Mouse (Mus musculus) midbrain, embryonic 12.5 days (tissue): ENCODE data around the gene Sec1. TPM values are rescaled to one million over a fixed set of nuclear protein-coding genes. Genes with fewer than 3 reads are reported as not detected.

Experiments used
- ATAC-seq: fragments of 200-750 bp; cut with Nextera tagmentation; 2 replicates; pipeline ENCODE4 v1.8.0; 2017; ENCODE audit warnings: low read depth, moderate TSS enrichment, moderate library complexity; ENCODE audit not compliant: low FRiP score
- H3K27ac ChIP-seq: fragments of 300-500 bp; sonication (generic); replicated peaks from 2 replicates; pipeline ENCODE4 v1.5.1; 2016; ENCODE audit warnings: mild to moderate bottlenecking
- H3K27me3 ChIP-seq: fragments of 300-500 bp; sonication (generic); 2 replicates; pipeline ENCODE4 v1.6.1; 2016; ENCODE audit warnings: mild to moderate bottlenecking
- H3K36me3 ChIP-seq: fragments of 300-500 bp; sonication (generic); 2 replicates; pipeline ENCODE4 v1.6.1; 2016
- H3K4me1 ChIP-seq: fragments of 300-500 bp; sonication (generic); 2 replicates; pipeline ENCODE4 v1.6.1; 2016
- H3K4me2 ChIP-seq: fragments of 300-500 bp; sonication (generic); replicated peaks from 2 replicates; pipeline ENCODE4 v1.6.1; 2016; ENCODE audit warnings: mild to moderate bottlenecking, moderate library complexity
- H3K4me3 ChIP-seq: fragments of 300-500 bp; sonication (generic); 2 replicates; pipeline ENCODE4 v1.5.1; 2016; ENCODE audit warnings: mild to moderate bottlenecking
- H3K9ac ChIP-seq: fragments of 300-500 bp; sonication (generic); replicated peaks from 2 replicates; pipeline ENCODE4 v1.6.1; 2016; ENCODE audit warnings: mild to moderate bottlenecking, moderate library complexity
- H3K9me3 ChIP-seq: fragments of 300-500 bp; sonication (generic); 2 replicates; pipeline ENCODE4 v1.6.1; 2016; ENCODE audit warnings: mild to moderate bottlenecking
- WGBS: fragments of 180-500 bp; shearing (Covaris S2); methylation state at CpG from one replicate; pipeline ENCODE4 v1.1.7; 2016; 5-methylcytosine and 5-hydroxymethylcytosine counted together
- polyA plus RNA-seq: library from polyadenylated mRNA; unstranded; fragments of >200 nt; fragmentation: Nextera tagmentation; extraction: Ambion mirVana; gene quantifications from 2 replicates; pipeline ENCODE4 v1.2.1, GENCODE M21; 2016

Gene Sec1
- polyA plus RNA-seq, 1 experiment from 2014 or later: 0.80 TPM

- Histone ChIP-seq H3K36me3 (peaks cover 82% of the 10 kb centered on the region), H3K27me3 (no peaks in the 10 kb centered on the region), H3K9ac (no peak overlapping the region), H3K4me1 (peaks cover 13% of the 10 kb centered on the region), H3K9me3 (no peaks in the 10 kb centered on the region), H3K4me3 (no peak overlapping the region), H3K4me2 (no peak overlapping the region), H3K27ac (no peak overlapping the region)
- 93% methylated on average over 14 of the region's 14 CpGs for WGBS
- ATAC-seq: no peak
Measured at GRCm38 (mm10) chr7:45723781-45724180, 29.6 kb upstream of the Sec1 start.

- Histone ChIP-seq H3K4me2 (no peak overlapping the region), H3K4me1 (peaks cover 16% of the 10 kb centered on the region), H3K27ac (no peak overlapping the region), H3K4me3 (no peak overlapping the region), H3K9me3 (no peaks in the 10 kb centered on the region), H3K27me3 (no peaks in the 10 kb centered on the region), H3K9ac (no peak overlapping the region), H3K36me3 (peaks cover 81% of the 10 kb centered on the region)
- ATAC-seq: no peak
- WGBS: 100% methylated on average over 4 of the region's 4 CpGs
Measured at GRCm38 (mm10) chr7:45723301-45723700, 29.1 kb upstream of the Sec1 start.

GRCm38 (mm10) chr7:45722348-45722713 is 28.1 kb upstream of the Sec1 start:
- ATAC-seq: no peak
- Histone ChIP-seq H3K9ac (no peak overlapping the region), H3K27ac (0 out of 2 replicates have a peak overlapping the region, but pooled peaks have one; percentile 10), H3K4me1 (peaks cover 16% of the 10 kb centered on the region), H3K9me3 (no peaks in the 10 kb centered on the region), H3K4me2 (no peak overlapping the region), H3K4me3 (no peak overlapping the region), H3K27me3 (no peaks in the 10 kb centered on the region), H3K36me3 (peaks cover 80% of the 10 kb centered on the region)
- WGBS: 87% methylated on average over 13 of the region's 13 CpGs

- 0 out of 2 replicates have a peak overlapping the region, but pooled peaks have one; percentile 15 for H3K27ac ChIP-seq
- no peak for ATAC-seq
Measured at GRCm38 (mm10) chr7:45721642-45722347, 27.6 kb upstream of the Sec1 start.

GRCm38 (mm10) chr7:45721234-45721571 is 27.0 kb upstream of the Sec1 start:
- no peaks in the 10 kb centered on the region for H3K27me3 ChIP-seq
- no peak for ATAC-seq
- no peak overlapping the region for H3K4me2 ChIP-seq
- WGBS: 84% methylated on average over 7 of the region's 7 CpGs
- H3K27ac ChIP-seq: no peak overlapping the region
- no peak overlapping the region for H3K9ac ChIP-seq
- peaks cover 26% of the 10 kb centered on the region for H3K4me1 ChIP-seq
- H3K4me3 ChIP-seq: no peak overlapping the region
- H3K36me3 ChIP-seq: peaks cover 69% of the 10 kb centered on the region
- no peaks in the 10 kb centered on the region for H3K9me3 ChIP-seq

More at GRCm38 (mm10) chr7:45721642-45722347, 27.6 kb upstream of the Sec1 start:
- Histone ChIP-seq H3K27me3 (no peaks in the 10 kb centered on the region), H3K4me3 (no peak overlapping the region), H3K9me3 (no peaks in the 10 kb centered on the region), H3K9ac (no peak overlapping the region), H3K4me2 (no peak overlapping the region), H3K36me3 (peaks cover 75% of the 10 kb centered on the region), H3K4me1 (peaks cover 21% of the 10 kb centered on the region)
- 69% methylated on average over 13 of the region's 13 CpGs for WGBS

GRCm38 (mm10) chr7:45720413-45721233 is 26.4 kb upstream of the Sec1 start, which contains the start of gene Fam83e:
Fam83e (plus strand) TSS chr7:45721212.
- no peak within 1 kb of the TSS for H3K4me3 ChIP-seq
- ATAC-seq: no peak
- H3K27me3 ChIP-seq: no peaks in the 10 kb centered on the region
- H3K27ac ChIP-seq: 0 out of 2 replicates have a peak within 1 kb of the TSS, but pooled peaks have one; percentile 15
- H3K9me3 ChIP-seq: no peaks in the 10 kb centered on the region
- peaks cover 64% of the 10 kb centered on the region for H3K36me3 ChIP-seq
- no peak within 1 kb of the TSS for H3K9ac ChIP-seq
- WGBS: 88% methylated on average over 14 of the region's 14 CpGs
- H3K4me2 ChIP-seq: no peak within 1 kb of the TSS
- peaks cover 32% of the 10 kb centered on the region for H3K4me1 ChIP-seq

- Histone ChIP-seq H3K9ac (no peak overlapping the region), H3K9me3 (no peaks in the 10 kb centered on the region), H3K27ac (no peak overlapping the region), H3K4me3 (peak overlapping the region; percentile 91; the same call in 1 of the 2 replicates), H3K4me2 (peak overlapping the region; percentile 92; the same call in 1 of the 2 replicates), H3K4me1 (peaks cover 35% of the 10 kb centered on the region), H3K27me3 (no peaks in the 10 kb centered on the region), H3K36me3 (peaks cover 56% of the 10 kb centered on the region)
- 92% methylated on average over 16 of the region's 16 CpGs for WGBS
- ATAC-seq: no peak
Measured at GRCm38 (mm10) chr7:45719738-45720412, 25.7 kb upstream of the Sec1 start.

- Histone ChIP-seq H3K36me3 (peaks cover 51% of the 10 kb centered on the region), H3K9ac (peak overlapping the region; percentile 98), H3K4me1 (peaks cover 42% of the 10 kb centered on the region)
Measured at GRCm38 (mm10) chr7:45719180-45719579, 25.0 kb upstream of the Sec1 start.

GRCm38 (mm10) chr7:45718331-45718730 is 24.1 kb upstream of the Sec1 start:
- Histone ChIP-seq H3K4me2 (peak overlapping the region; percentile 92), H3K9ac (peak overlapping the region; percentile 98), H3K36me3 (peaks cover 46% of the 10 kb centered on the region), H3K4me3 (peak overlapping the region; percentile 91), H3K9me3 (no peaks in the 10 kb centered on the region), H3K27me3 (no peaks in the 10 kb centered on the region), H3K27ac (peak overlapping the region; percentile 89), H3K4me1 (peaks cover 46% of the 10 kb centered on the region)
- no peak for ATAC-seq
- under 1% methylated on average over 20 of the region's 20 CpGs for WGBS

More at GRCm38 (mm10) chr7:45719180-45719579, 25.0 kb upstream of the Sec1 start:
- 85% methylated on average over 10 of the region's 10 CpGs for WGBS
- peak overlapping the region; percentile 91 for H3K4me3 ChIP-seq
- no peaks in the 10 kb centered on the region for H3K27me3 ChIP-seq
- no peak overlapping the region for H3K27ac ChIP-seq
- H3K9me3 ChIP-seq: no peaks in the 10 kb centered on the region
- H3K4me2 ChIP-seq: peak overlapping the region; percentile 92
- ATAC-seq: no peak

GRCm38 (mm10) chr7:45717918-45718297 is 23.7 kb upstream of the Sec1 start, which contains the start of gene Sphk2:
Sphk2 (minus strand) TSS chr7:45718002.
- Histone ChIP-seq H3K4me2 (peak within 1 kb of the TSS; percentile 92), H3K9ac (peak within 1 kb of the TSS; percentile 98), H3K4me3 (peak within 1 kb of the TSS; percentile 91), H3K27ac (peak within 1 kb of the TSS; percentile 89), H3K27me3 (no peaks in the 10 kb centered on the region), H3K4me1 (peaks cover 46% of the 10 kb centered on the region), H3K9me3 (no peaks in the 10 kb centered on the region), H3K36me3 (peaks cover 46% of the 10 kb centered on the region)
- ATAC-seq: peak; percentile 76
- WGBS: under 1% methylated on average over 41 of the region's 41 CpGs

GRCm38 (mm10) chr7:45716952-45717917 is 23.0 kb upstream of the Sec1 start:
- Histone ChIP-seq H3K4me2 (peak overlapping the region; percentile 92), H3K36me3 (peaks cover 46% of the 10 kb centered on the region), H3K4me1 (peaks cover 46% of the 10 kb centered on the region), H3K9ac (peak overlapping the region; percentile 98), H3K27ac (peak overlapping the region; percentile 89), H3K27me3 (no peaks in the 10 kb centered on the region), H3K9me3 (no peaks in the 10 kb centered on the region), H3K4me3 (peak overlapping the region; percentile 91)
- WGBS: 13% methylated on average over 31 of the region's 31 CpGs
- ATAC-seq: peak; percentile 16
